Mouse (Mus musculus) liver, adult 2 months (tissue): ENCODE measurements around the gene Slc29a1.

Experiments
- CTCF ChIP-seq: fragments of 200-500 bp; IDR thresholded peaks from 2 replicates; pipeline ENCODE4 v1.5.1; 2011; ENCODE audit warnings: low read depth, low read length, control low read depth
- POLR2A ChIP-seq: fragments of 200-500 bp; IDR thresholded peaks from 2 replicates; pipeline ENCODE4 v1.6.1; 2011; ENCODE audit warnings: low read length, control low read depth; ENCODE audit not compliant: insufficient read depth; ENCODE audit errors: extremely low read depth

- TF ChIP-seq CTCF (no peak), POLR2A (no peak)
These were observed 5.2 kb downstream of the Slc29a1 start for GRCm38 (mm10) chr17:45594195-45594594.
